Mouse (Mus musculus) liver, adult 2 months (tissue): ENCODE data around the gene Fam57b. TPM values are rescaled to one million over a fixed set of nuclear protein-coding genes. Genes with fewer than 3 reads are reported as not detected.

Experiments used
- DNase-seq: peaks from one replicate; pipeline ENCODE4 v3.0.0-alpha.2; 2011; ENCODE audit warnings: low read depth, low spot score; ENCODE audit errors: extremely low read depth
- H3K27ac ChIP-seq: fragments of 200-500 bp; replicated peaks from 2 replicates; pipeline ENCODE4 v1.5.1; 2012; ENCODE audit warnings: low read depth, mild to moderate bottlenecking, control low read depth, inconsistent platforms, low read length; ENCODE audit not compliant: insufficient read depth
- H3K27me3 ChIP-seq: fragments of 200-500 bp; 2 replicates; pipeline ENCODE4 v1.6.1; 2012; ENCODE audit warnings: mild to moderate bottlenecking, moderate library complexity, low read length, inconsistent platforms; ENCODE audit not compliant: control insufficient read depth, insufficient read depth
- H3K36me3 ChIP-seq: fragments of 200-500 bp; 2 replicates; pipeline ENCODE4 v1.6.1; 2012; ENCODE audit warnings: low read length, inconsistent platforms; ENCODE audit not compliant: control insufficient read depth, insufficient read depth
- H3K4me1 ChIP-seq: fragments of 200-500 bp; 2 replicates; pipeline ENCODE4 v1.6.1; 2011; ENCODE audit warnings: low read length; ENCODE audit not compliant: control insufficient read depth, insufficient read depth
- H3K4me3 ChIP-seq: fragments of 200-500 bp; 2 replicates; pipeline ENCODE4 v1.5.1; 2011; ENCODE audit warnings: low read depth, mild to moderate bottlenecking, control low read depth, low read length, moderate library complexity; ENCODE audit not compliant: insufficient read depth
- H3K79me2 ChIP-seq: fragments of 200-500 bp; 2 replicates; pipeline ENCODE4 v1.6.1; 2012; ENCODE audit warnings: inconsistent platforms, mild to moderate bottlenecking, low read length, moderate library complexity; ENCODE audit not compliant: control insufficient read depth, insufficient read depth
- H3K9ac ChIP-seq: fragments of 200-500 bp; 2 replicates; pipeline ENCODE4 v1.6.1; 2012; ENCODE audit warnings: low read depth, mild to moderate bottlenecking, control low read depth, inconsistent platforms, low read length
- CTCF ChIP-seq: fragments of 200-500 bp; IDR thresholded peaks from 2 replicates; pipeline ENCODE4 v1.5.1; 2011; ENCODE audit warnings: low read depth, low read length, control low read depth
- POLR2A ChIP-seq: fragments of 200-500 bp; IDR thresholded peaks from 2 replicates; pipeline ENCODE4 v1.6.1; 2011; ENCODE audit warnings: low read length, control low read depth; ENCODE audit not compliant: insufficient read depth; ENCODE audit errors: extremely low read depth
- WGBS: fragments of 180-500 bp; shearing (Covaris S2); methylation state at CpG from one replicate; pipeline ENCODE4 v1.1.7; 2018; 5-methylcytosine and 5-hydroxymethylcytosine counted together
- polyA plus RNA-seq: library from polyadenylated mRNA; depleted of rRNA; stranded (reverse); fragments of >200 nt; gene quantifications from 2 replicates; pipeline ENCODE4 v1.2.3, GENCODE M21; 2012
- total RNA-seq: library from RNA; depleted of rRNA; stranded (reverse); fragments of >200 nt; gene quantifications from 2 replicates; pipeline ENCODE4 v1.2.3, GENCODE M21; 2014

Fam57b gene
- total and polyA plus RNA-seq, 2 experiments: 0.44 TPM; not detected in 1

GRCm38 (mm10) chr7:126823202-126823711, 25.8 kb downstream of the Fam57b start:
- Histone ChIP-seq H3K9ac (peak overlapping the region; percentile 21; the same call in 1 of the 2 replicates), H3K4me3 (peak overlapping the region; percentile 37; the same call in 1 of the 2 replicates), H3K4me1 (no peaks in the 10 kb centered on the region), H3K79me2 (no peaks in the 10 kb centered on the region), H3K27me3 (peaks cover 7% of the 10 kb centered on the region), H3K27ac (no peak overlapping the region), H3K36me3 (no peaks in the 10 kb centered on the region)
- TF ChIP-seq CTCF: no peak
- TF ChIP-seq POLR2A: no peak
- DNase-seq: no peak
- WGBS: 11% methylated on average over 14 of the region's 19 CpGs

- TF ChIP-seq CTCF (no peak), POLR2A (no peak)
- no peak for DNase-seq
- H3K9ac ChIP-seq: no peak overlapping the region
- WGBS: 33% methylated on average over 10 of the region's 10 CpGs
- no peaks in the 10 kb centered on the region for H3K79me2 ChIP-seq
- no peaks in the 10 kb centered on the region for H3K36me3 ChIP-seq
- peaks cover 7% of the 10 kb centered on the region for H3K27me3 ChIP-seq
- H3K4me3 ChIP-seq: no peak overlapping the region
- H3K27ac ChIP-seq: no peak overlapping the region
- no peaks in the 10 kb centered on the region for H3K4me1 ChIP-seq
Measured at GRCm38 (mm10) chr7:126823940-126824339, 26.5 kb downstream of the Fam57b start.

GRCm38 (mm10) chr7:126825403-126825802, 27.9 kb downstream of the Fam57b start:
- H3K27ac ChIP-seq: no peak overlapping the region
- no peaks in the 10 kb centered on the region for H3K36me3 ChIP-seq
- H3K27me3 ChIP-seq: peaks cover 10% of the 10 kb centered on the region
- 18% methylated on average over 8 of the region's 8 CpGs for WGBS
- no peaks in the 10 kb centered on the region for H3K79me2 ChIP-seq
- DNase-seq: no peak
- no peak overlapping the region for H3K4me3 ChIP-seq
- H3K4me1 ChIP-seq: no peaks in the 10 kb centered on the region
- H3K9ac ChIP-seq: no peak overlapping the region
- TF ChIP-seq POLR2A (no peak), CTCF (no peak)

GRCm38 (mm10) chr7:126825952-126826351, 28.5 kb downstream of the Fam57b start:
- peaks cover 10% of the 10 kb centered on the region for H3K27me3 ChIP-seq
- TF ChIP-seq CTCF (no peak), POLR2A (no peak)

GRCm38 (mm10) chr7:126831539-126831938, 34.1 kb downstream of the Fam57b start, which contains the start of gene 4930451I11Rik:
Gene 4930451I11Rik, minus strand, starts transcription at chr7:126831639.
- no peak within 1 kb of the TSS for H3K9ac ChIP-seq
- no peak for DNase-seq
- no peak within 1 kb of the TSS for H3K4me3 ChIP-seq
- H3K79me2 ChIP-seq: no peaks in the 10 kb centered on the region
- no peaks in the 10 kb centered on the region for H3K4me1 ChIP-seq
- TF ChIP-seq POLR2A (no peak), CTCF (no peak)
- 56% methylated on average over 5 of the region's 5 CpGs for WGBS
- H3K27ac ChIP-seq: no peak within 1 kb of the TSS
- H3K27me3 ChIP-seq: peaks cover 4% of the 10 kb centered on the region; the same call in 1 of the 2 replicates
- H3K36me3 ChIP-seq: no peaks in the 10 kb centered on the region

More at GRCm38 (mm10) chr7:126825952-126826351, 28.5 kb downstream of the Fam57b start:
- Histone ChIP-seq H3K9ac (no peak overlapping the region), H3K4me1 (no peaks in the 10 kb centered on the region), H3K36me3 (no peaks in the 10 kb centered on the region), H3K4me3 (no peak overlapping the region), H3K27ac (no peak overlapping the region), H3K79me2 (no peaks in the 10 kb centered on the region)
- DNase-seq: no peak
- 68% methylated on average over 5 of the region's 5 CpGs for WGBS

- no peak overlapping the region for H3K4me3 ChIP-seq
- peak; percentile 41 for DNase-seq
- 3% methylated on average over 21 of the region's 21 CpGs for WGBS
- H3K27me3 ChIP-seq: peaks cover 4% of the 10 kb centered on the region; the same call in 1 of the 2 replicates
- TF ChIP-seq CTCF: peak; percentile 93
- TF ChIP-seq POLR2A: no peak
- no peaks in the 10 kb centered on the region for H3K4me1 ChIP-seq
- H3K9ac ChIP-seq: no peak overlapping the region
- no peaks in the 10 kb centered on the region for H3K36me3 ChIP-seq
- H3K79me2 ChIP-seq: no peaks in the 10 kb centered on the region
- H3K27ac ChIP-seq: no peak overlapping the region
Measured at GRCm38 (mm10) chr7:126832036-126832598, 34.6 kb downstream of the Fam57b start.
